Mouse (Mus musculus): ENCODE results near the gene Nckap5.
A peak's percentile ranks its signal among the peaks of the same experiment; 100 is the strongest.

Gene Nckap5

GRCm38 (mm10) chr1:126471419-126471818 is 359.2 kb downstream of the Nckap5 start:
- DNase-seq (ENCODE audit: low spot score), result no peak

DNA sequence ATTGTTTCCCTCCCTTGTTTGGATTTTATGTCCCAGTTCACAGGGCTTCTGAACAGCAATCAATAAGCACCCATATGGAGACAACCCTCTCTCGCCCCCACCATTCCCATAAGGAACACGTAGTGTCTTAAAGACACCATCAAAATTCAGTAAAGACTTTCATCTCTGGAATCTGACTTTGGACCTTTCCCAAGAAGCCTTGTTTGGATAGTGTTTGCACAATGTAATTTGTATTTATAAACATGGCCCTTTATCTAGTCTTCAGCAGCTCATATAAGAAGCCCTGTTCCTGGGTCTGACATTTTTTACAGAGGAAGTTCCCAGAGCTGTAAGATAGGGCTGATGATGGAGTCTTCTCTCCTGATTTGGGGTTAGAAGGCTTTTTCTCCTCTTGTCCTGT is 359.7 kb downstream of the Nckap5 start:
- DNase-seq (ENCODE audit: low spot score), result no peak

- DNase-seq (ENCODE audit: low spot score), result no peak
Observed at GRCm38 (mm10) chr1:126469818-126470544, 360.6 kb downstream of the Nckap5 start.

GRCm38 (mm10) chr1:126461527-126462354 is 368.9 kb downstream of the Nckap5 start:
- DNase-seq (ENCODE audit: low spot score), result no peak

DNA sequence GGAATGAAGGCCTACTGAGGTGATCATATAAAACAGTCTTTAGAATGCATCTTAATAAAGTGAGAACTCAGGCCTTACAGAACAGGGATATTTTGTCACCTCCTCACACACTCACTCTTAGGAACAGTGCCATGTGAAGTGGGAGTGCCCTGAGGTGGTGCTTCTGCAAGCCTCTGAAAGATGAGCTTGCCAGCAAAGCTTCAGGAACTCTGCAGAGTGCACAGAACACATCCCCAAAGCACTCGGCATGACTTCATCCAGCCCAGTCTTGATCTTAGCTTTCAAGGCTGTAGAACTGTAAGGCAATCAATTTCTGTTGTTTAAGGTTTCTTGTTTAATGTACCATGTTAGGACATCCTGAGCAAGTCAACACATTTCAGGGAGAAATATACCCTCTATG is 372.9 kb downstream of the Nckap5 start:
- DNase-seq (ENCODE audit: low spot score), result no peak

DNA sequence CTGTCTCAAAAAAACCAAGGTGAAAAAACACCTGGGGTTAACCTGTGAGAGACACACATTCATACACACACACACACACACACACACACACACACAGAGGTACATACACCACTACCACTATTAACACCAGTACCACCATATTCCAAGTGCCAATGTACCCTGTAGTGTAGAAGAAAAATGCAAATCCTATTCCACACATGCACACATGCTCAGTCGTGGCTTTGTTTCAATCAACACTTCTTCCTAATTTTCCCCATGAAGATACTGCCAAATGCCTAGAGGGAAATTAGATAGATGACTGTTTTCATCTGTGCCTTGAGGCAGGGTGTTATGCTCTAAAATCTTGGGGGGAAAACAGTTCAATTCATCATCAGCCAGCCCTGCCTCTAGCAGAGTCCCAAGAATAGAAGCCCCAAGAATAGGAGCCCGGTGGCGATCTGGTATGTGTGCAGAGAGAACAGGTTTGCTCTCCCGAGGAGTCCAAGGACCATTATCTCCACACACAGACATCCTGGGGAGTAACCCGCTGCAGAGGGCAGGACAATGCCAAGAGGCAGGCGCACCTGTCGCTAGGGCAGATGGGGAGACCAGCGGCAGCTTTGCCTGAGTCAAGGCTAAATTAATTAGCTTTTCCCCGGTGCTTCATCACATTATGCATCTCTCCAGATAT is 376.0 kb downstream of the Nckap5 start:
- DNase-seq (ENCODE audit: low spot score), result no peak

DNA sequence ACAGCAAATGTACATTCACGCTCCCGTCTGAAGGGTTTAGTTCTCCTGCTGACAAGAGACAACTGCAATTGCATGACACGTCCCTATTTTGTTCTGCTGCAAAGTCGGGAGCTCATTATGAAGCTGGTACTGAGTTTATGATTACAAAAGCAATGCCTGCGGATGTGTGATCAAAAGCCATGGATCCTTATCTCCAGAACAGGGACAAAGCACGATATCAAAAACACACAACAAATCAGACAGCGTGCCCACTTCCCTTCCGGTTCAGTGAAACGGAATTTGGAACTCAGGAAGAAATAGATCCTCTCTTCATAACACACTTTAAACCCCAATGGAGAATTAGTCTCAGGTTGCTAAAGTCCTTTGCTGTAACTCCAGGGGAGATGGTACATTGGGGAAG is 379.1 kb downstream of the Nckap5 start:
- DNase-seq (ENCODE audit: low spot score), result no peak

DNA sequence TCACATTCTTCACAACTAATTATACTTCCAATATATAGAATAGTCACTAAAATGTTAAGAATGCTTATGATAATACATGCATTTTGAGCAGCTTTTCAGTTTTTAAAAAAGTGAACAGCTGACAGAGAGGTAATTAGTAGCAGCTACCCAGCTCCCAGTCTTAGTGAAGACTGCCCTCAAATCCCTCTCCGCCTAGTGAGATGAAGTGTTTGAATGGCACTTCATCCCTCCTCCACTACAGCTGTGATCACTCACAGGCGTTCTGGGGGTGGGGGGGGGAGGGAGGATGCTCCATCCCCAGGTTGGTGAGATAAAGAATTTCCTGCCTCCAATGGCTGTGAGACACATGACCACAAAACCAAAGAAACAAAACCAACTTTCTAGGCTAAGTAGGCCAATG is 381.2 kb downstream of the Nckap5 start:
- no peak for DNase-seq (ENCODE audit: low spot score)

DNA sequence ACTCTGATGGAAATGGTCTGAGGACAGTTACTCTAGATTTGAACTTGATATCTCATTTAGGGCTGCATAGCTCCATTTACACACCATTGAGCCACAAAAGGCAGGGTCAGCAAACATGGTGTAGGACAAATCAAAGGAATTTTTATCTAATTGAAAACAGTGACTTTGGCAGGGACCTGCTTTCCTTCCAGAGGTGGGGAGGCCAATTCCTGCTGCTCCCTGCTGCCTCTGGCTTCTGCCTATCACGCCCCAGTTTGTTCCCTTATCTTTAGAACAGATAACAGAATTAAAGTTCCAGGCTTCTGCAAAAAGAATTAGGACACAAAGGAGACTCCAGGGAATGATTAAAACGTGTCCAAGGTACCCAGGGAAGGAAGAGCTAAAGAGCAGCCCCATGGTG is 386.7 kb downstream of the Nckap5 start:
- DNase-seq (ENCODE audit: low spot score), result no peak

DNA sequence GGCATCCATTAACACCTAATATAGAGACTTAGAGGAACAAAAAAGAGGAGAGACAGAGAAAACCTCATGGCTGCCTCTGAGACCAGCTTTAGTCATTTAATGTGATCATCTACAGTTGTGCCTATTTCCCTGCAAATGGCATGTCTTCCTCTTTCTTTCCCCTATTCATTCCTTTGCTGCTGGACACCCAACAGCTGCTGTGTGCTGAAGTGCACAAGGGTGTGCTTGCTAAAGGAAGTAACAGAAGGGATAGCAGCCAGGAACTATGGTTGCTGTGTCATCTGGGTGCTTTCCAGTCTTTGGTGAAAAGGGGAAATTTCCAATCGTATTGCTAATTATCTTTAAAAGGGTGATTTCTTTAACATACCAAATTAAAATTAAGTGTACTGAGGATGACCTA is 387.9 kb downstream of the Nckap5 start:
- DNase-seq (ENCODE audit: low spot score), result no peak

DNA sequence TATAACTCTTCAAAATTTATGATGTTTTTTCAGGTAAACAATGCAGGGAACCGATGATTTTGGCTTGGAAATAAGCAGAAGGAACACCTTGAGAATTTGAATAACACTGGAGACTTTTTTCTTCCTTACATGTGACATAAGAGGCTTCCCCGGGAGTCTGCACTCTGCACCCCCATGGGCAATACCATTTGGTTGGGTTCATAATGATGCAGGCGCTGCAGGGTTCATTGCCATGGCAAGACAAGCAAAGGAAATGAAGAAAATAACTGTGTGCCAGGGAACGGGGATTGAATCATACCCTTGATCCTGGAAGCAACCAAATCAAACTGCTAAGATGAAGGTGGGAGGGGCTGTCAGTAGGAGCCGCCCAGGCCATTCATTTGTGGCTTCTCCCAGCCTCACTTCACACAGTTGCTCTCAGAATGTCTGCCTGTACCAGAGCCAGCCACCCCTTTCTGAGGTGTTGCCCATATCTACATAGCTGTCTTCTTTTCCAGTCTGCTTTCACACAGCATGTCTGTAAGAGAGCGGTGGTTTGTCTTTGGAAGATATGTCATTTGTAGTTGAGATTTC is 392.5 kb downstream of the Nckap5 start:
- DNase-seq (ENCODE audit: low spot score), result no peak

DNA sequence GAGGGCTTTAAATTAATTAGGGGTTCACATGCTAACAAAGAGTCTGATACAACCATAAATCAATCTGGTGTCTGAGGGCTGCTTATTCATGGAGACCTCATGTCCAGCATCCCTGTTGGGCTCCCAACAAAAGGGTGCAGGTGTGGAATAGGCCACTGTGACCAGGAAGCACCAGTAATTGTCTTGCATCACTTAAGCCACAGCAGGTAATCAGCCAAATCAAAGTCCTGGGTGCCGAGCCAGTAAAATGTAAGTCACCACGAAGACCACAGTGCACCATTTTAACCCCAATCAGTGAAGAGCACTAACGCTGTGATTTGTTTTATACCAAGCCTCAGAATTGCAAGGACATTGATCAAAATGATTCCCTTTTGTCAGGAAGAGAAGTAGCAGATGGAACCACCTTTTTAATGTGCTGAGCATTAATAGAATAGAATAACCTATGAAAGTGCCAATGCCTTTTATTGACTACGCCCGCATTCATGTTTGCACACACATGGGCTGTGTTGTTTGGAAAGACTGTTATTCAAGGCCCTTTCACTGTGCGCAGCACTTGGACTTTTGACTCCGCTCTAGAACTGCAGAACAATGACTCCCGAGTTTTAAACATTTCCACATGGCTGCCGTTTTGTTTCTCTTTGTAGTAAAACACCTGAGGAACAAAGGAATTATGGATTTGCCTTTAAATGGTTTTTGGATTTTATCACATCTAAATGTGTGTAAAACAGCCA is 393.5 kb downstream of the Nckap5 start:
- DNase-seq (ENCODE audit: low spot score), result no peak

- DNase-seq (ENCODE audit: low spot score), result peak; percentile 29
Observed at GRCm38 (mm10) chr1:126432285-126432684, 398.3 kb downstream of the Nckap5 start.

DNA sequence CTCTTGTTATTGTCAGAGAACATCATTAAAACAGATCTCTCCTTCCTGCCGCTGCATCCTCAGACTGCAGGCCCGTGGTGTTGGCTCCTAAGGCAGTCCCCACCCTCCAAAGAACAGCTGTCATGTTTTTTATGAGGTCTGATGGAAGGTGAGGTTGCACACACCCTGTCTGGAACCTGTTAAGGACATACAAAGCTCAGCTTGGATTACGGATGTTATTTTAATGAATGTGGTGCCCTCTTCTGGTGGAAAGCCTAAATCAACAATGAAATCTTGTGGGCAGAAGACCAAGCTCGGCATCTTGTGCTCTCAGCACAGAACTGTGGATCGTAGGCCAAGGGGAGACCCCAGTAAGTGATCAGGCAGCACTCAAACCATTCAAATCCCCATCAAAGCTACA is 399.0 kb downstream of the Nckap5 start:
- DNase-seq (ENCODE audit: low spot score), result peak; percentile 86

GRCm38 (mm10) chr1:126411426-126411825 is 419.2 kb downstream of the Nckap5 start:
- no peak for DNase-seq (ENCODE audit: low spot score)

GRCm38 (mm10) chr1:126407886-126408285 is 422.7 kb downstream of the Nckap5 start:
- peak; percentile 66 for DNase-seq (ENCODE audit: low spot score)

- DNase-seq (ENCODE audit: low spot score), result no peak
Observed at GRCm38 (mm10) chr1:126405543-126405942, 425.1 kb downstream of the Nckap5 start.

DNA sequence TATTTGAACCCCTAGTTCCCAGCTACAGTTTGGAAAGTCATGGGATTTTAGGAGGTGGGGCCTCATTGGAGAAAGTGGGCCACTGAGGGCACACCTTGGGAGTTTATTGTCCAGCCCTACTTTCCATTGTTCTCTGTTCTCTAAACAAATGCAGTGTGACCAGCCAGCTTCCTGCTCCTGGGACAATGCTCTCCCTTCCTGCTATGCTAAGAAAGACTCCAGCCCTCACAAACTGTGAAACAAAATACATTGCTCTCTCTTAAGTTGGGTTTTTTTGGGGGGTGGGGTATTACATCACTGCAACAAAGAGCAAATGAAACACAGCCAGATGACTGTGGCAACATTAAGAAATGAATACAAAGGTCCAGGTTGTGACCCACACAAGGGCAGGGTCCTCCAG is 426.6 kb downstream of the Nckap5 start:
- no peak for DNase-seq (ENCODE audit: low spot score)

DNA sequence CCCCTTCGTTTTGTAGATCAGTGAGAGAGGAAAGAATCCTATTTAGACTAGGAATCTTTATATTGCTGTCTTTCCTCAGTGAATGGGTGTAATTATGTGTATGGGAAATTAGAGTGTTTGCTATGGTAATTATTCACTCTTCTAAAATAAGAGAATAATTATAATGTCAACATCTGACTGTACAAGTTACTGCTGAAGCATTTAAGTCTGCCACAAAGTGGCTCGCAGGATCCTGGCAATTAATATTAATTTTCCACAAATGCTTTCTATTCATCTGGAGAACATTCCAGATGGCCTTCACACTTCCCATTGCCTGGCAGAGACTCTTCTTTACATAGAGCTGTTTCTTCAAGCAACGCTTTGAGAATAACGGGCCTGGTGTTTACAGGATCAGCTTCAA is 439.4 kb downstream of the Nckap5 start:
- DNase-seq (ENCODE audit: low spot score), result no peak

DNA sequence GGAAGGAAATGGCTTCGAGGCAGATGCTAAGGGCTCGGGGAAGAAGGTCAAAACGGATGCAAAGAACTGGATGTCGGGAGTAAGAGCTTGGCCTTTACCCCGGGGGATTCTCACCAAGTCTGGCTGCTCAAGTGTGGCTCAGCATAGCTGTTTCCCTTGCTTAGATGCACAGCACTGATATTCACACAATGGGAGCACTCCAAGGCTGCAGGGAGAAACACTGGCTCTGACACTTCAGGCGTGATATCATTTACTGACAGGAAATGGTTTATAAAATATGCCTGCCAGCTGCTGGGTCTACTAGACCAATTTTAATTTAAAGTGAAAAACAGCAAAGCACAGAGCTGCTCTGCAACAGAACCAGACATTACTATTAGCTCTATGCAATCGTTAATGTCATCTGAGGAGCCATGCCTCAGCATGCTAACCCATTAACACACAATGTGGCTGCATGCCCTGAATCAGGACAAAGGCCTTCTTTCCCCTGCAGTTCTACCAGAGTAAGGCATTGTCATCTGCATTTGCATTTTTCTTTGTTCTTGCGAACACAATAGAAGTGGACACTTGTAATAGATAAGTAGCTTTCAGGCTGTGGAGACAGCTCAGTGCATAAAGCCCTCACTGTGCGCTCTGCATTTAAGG is 453.1 kb downstream of the Nckap5 start:
- peak; percentile 74 for DNase-seq (ENCODE audit: low spot score)

DNA sequence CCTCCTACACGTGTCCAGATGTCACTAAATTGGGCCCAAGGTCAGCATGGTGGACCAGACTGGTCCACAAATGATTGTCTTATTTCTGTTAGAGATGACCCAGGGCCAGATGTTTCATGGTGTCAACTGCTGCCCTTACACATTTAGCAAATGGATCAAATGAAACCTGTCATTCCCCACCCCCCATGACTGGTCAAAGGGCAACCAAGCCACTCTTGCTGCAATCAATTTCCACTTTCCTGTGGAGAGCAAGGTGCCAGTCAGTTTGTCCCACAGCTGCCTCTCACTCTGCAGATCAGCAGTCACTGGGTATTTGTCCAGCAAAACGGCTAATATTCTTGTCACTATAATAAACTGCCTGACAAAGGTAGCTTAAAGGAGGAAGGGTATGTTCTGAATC is 463.9 kb downstream of the Nckap5 start:
- DNase-seq (ENCODE audit: low spot score), result no peak
